Mouse (Mus musculus) MN1 (cell line): ENCODE measurements around the gene Efna5.

Experiments used
- DNase-seq: peaks from one replicate; pipeline ENCODE4 v3.0.0-alpha.2; 2016; ENCODE audit warnings: low spot score

Gene Efna5

DNA sequence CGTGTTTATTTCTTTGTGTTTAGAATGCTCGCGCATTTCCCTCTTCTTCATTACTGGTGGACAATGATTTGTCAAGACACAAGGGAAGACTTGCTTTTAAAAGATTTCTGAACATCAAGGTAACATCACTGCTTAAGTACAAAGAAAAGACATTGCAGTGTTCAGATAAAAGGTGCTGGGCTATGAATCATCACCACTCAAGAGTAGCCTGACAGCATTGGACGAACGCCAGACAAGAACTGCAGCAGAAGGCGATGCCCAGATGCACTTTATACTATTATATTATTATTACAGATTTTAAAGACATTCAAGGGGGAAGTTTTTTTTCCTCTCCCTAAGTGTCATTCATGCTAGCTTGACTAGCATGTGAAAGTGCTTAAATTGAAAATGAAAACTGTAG, 228.7 kb downstream of the Efna5 start:
- DNase-seq, result peak; percentile 63

GRCm38 (mm10) chr17:62651696-62652095, 229.4 kb downstream of the Efna5 start:
- DNase-seq, result no peak

DNA sequence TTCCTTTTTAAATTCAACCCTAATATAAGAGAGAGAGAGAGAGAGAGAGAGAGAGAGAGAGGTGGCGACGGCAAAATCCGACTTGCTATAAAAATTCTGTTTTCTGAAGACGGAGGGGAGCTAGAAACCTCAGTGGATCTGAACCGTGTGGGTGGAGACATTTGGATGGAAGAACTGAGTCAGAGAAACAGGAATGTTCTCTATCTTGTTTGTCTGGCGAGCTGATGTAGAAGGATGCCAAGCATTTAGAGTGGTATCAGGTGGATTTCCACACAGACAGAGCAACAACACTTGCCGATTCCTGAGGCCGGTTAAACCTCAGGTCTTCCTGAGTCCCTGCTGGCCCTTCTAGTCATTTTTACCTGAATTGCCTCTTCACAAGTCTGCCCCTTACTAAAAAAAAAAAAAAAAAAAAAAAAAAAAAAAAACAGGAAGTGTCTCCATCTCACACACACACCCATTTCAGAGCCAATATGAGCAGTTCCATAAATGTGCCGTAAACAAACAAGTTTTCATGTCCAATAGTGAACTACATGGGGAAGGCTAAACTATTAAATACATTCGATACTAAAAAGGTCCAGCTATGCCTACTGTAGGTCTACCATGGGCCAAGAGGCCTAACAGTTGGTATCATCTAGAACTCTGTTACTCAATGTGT, 231.7 kb downstream of the Efna5 start:
- DNase-seq, result no peak

DNA sequence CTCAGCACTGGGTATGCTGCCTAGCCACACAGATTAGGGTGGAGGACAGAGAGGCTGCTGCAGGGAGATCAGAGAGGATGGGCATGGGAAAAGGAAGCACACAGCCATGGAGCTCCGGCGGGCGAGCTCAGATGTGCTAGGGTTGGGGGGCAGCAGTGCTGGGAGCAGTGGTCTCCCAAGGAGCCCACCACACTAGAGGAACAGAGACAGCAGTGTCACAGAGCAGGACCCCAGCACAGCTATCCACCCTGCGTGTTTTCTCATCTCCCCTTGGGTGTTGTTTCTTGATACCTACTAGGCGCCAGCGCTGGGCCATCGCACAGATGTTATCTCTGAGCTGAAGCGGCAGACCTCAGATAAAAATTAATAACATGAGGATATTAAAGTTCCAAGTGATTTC, 234.3 kb downstream of the Efna5 start:
- DNase-seq, result no peak

DNA sequence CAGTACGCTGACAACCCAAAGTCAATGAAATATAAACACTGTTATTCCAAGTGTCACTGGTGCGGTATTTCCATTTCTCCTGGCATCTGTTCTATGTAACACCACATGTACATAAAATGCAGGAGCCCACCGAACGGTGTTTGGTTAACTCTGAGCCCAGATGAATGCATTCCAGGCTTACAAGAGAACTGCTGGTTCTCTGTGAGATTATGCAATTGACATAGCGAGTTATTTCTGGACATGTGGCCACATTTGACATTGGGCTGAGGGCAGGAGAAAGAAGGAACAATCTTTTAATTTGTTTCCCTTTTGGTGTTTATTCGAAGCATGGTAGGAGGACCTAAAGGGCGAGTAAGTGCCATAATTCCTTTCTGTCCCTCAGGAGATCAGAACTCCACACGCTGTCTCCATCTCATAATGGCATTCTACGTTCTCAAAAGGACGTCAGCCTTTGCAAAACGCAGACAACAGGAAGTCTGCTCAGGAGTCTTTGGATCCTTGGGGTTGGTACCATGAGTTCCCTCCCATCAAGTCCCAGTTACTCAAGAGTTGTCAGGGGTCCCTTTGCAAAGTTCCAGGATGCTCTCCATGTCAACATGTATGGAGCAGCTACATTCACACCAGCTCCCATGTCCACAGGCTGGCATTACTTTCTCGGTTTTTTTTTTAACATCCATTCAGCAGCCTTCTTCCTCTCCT, 238.5 kb downstream of the Efna5 start:
- DNase-seq, result no peak

DNA sequence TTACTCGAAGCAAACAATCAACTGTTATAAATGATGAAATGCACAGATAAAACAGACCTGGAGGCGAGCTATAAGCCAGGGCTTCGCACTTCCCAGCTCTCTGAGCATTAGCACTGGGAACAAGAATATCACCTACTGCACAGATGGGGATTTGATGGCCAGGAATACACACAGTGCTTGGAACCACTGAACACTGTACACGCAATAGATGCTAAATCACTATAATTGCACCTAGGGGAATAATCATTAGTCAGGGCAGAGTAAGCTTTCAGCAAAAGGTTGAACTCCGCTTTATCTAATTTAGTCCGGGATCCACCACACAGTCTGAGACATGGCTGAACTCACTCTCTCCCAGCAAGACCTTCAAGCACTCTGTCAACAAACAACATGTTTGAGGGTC, 240.5 kb downstream of the Efna5 start:
- DNase-seq, result no peak

GRCm38 (mm10) chr17:62636896-62637295, 244.2 kb downstream of the Efna5 start:
- DNase-seq, result peak; percentile 19

DNA sequence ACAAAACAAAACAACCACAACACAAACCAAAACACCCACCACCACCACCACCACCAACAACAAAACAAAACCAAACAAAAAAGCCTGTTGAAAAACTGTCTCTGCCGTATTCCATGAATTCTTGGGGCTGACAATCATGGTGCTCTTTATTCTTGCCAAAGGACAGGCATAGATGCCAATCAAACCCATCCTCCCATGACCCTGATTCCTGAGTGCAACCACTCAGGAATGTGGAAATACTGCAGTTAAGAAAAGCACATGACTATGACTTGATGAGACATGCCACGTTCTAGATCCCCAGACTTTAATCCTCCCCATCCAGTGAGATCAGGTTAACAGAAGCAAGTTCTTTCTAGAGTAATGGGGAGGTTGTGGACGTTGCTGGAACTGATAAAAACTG, 246.2 kb downstream of the Efna5 start:
- no peak for DNase-seq

GRCm38 (mm10) chr17:62628474-62628873, 252.6 kb downstream of the Efna5 start:
- no peak for DNase-seq

DNA sequence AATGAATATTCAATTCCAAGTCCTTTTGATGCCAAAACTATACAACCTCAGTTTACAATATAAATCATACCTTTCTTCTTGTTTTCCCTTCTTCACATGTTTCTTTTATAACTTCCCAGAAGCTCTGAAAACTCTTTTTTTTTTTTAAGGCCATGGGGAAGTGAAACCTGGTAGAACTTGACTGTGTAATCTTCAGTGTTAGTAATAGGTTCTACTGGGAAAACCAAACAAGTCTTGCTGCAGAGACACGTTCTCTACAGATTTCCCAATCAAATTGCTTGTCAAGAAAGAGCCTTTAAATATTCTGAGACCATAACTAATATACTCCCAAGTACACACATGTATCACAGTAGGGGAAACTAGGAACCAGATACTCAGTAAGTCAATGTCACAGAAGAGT, 253.6 kb downstream of the Efna5 start:
- no peak for DNase-seq

- peak; percentile 30 for DNase-seq
These were observed 255.5 kb downstream of the Efna5 start for GRCm38 (mm10) chr17:62625646-62626020.

GRCm38 (mm10) chr17:62624804-62625645, 256.1 kb downstream of the Efna5 start:
- DNase-seq, result no peak

DNA sequence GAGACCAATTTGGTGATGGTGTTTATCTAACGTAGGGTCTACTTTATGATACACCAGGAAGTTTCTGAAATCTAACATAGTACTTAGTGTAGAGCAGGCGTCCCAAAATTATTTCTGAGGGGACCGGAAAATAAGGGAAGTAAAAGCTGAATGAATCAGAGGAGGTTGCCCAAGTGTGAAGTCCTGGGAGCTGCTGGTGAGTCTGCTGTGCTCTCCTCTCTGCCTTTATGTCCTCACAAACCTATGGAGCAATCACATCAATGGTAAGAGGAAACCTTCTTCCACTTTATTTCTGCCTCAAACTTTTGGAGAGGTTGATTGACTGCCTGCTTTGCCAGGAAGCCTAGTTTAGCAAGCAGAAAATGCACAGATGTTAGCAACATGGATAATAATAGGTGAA, 257.9 kb downstream of the Efna5 start:
- no peak for DNase-seq

GRCm38 (mm10) chr17:62622481-62622880, 258.6 kb downstream of the Efna5 start:
- no peak for DNase-seq

GRCm38 (mm10) chr17:62615159-62615558, 266.0 kb downstream of the Efna5 start:
- DNase-seq, result peak; percentile 40

GRCm38 (mm10) chr17:62614708-62615107, 266.4 kb downstream of the Efna5 start:
- peak; percentile 61 for DNase-seq

DNA sequence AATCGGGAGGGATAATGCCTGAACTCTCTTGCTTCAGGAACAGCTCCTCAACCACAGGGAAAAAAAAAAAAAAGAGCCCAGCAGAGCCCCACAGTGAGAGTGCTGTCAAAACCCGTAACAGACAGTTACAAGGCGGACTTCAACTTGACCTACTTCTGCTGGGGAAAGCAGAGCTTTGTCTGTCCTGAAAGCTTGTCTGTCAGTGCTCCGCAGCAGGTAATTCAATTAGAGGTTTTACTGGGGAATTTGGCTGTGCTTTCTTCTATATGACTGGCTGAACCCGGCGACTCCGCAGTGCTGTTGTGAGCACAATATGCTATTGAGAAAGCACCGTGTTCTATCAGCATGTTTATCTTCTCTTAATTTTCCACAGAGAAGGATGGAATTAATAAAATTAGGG, 266.9 kb downstream of the Efna5 start:
- DNase-seq, result peak; percentile 65

DNA sequence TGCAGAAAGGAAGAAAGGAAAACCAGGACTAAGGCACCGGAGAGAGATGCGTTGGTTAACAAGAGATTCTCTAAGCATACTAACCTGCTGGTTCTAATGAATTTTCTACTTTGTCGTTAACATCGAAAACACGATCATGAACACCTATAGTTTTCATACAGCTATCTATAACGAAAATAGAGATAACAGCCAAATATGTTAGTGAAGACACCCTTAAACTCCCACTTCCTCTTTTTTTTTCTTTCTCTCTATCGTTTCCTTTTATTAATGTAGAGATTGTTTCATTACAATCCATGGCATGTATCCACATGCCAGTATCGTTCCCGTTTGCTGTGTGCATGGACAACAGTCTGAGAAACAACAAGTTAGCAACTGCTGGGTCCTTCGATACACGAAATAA, 267.9 kb downstream of the Efna5 start:
- no peak for DNase-seq

DNA sequence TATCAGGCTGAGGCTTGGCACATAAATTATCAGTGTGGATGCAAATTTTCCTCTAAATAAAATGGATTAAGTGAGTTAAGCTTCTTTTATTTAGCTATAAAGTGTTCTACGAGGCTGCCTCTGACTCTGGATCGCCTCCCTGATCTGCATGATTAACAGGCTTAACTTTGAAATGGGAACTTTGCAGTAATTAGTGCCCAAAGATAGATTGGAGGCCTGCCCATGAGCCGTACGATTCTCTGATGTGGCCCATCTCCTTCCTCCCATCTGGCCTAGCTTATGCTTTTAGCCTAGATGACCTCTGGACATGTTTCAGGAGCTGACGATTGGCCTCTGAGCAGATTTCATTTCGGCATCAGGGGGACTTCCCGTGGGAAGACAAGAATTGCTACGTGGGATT, 273.0 kb downstream of the Efna5 start:
- peak; percentile 48 for DNase-seq

DNA sequence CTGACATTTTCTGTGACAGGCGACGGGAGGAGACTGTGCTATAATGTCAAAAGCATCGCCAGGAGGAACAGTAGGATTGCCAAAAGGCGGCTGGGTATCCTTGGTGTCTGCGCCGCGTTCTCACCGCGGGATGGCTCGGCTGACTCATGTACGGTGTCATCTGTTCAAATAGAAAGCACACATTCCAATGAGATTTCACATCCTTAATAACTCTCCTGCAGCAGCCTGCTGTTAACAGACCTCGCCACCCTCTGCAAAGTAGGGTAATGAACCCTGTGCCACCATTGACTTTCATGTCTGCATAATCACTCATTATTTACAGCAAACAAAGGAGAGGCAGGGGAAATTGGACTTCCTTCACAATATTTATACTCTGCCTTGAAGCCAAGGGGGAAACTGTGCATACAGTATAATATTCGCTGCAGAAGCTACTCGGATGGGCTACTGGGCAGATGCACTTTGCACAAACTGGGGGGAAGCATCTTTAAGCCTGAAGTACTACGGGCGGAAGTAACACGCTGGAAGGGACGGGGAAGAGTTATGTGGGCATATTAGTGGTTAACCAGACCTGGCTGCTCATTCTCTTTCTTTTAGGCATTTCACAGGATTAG, 273.7 kb downstream of the Efna5 start:
- DNase-seq, result peak; percentile 75

DNA sequence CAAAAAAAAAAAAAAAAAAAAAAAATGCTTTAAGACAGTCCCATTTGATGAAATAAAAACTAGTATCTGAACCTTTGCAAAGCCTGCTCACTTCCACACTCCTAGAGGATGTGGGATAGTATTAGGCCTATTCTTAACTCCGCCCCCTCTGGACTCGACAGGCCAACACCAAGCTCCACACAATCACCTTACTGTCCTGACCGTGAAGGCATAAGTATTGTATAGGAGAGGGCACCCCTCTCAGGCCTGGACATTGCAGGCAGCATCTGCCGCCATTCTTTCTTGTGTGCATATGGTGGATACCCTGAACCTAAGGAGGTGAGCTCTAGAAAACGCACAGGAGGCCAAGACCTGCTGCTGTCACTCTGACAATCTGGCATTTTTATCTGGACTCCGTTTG, 274.4 kb downstream of the Efna5 start:
- DNase-seq, result no peak

DNA sequence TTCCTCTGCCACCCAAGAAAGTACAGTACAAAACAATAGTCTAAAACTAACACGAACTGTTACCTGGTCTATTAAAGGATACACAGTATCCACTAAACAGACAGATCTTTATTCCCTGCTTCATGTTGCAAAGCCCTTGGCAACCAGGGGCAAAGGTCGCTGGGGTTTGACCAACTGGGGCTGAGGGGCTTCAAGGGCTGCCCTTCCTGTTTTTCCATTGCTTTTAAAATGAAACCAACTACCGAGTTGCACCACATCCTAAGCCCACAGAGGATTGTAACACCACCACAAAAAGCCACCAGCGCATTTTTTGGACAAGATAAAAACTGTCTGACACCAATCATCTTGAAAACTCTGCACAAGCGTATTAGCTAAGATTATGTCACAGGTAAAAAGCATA, 276.8 kb downstream of the Efna5 start:
- DNase-seq, result no peak

DNA sequence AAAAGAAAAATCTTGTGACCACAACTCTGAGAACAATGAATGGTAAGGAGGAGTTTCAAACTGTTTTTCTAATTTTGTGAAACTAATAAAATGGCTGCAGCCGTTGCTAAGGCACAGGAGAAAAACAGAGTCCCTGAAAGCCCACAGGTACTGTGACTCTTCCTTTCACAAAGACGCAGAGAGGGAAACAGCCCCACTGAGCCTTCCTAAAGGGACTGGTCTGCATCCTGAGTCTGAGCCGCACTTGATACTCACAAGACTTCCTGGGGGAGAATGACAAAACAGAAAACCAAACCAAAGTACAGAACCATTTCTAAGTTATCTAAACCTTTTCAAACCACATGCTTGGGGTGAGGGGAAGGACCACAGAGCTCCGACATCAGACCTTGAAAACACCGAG, 277.5 kb downstream of the Efna5 start:
- no peak for DNase-seq
